Mouse (Mus musculus) ES-E14 (cell line): ENCODE measurements around the gene Prm3.

Experiments used
- CHD2 ChIP-seq: IDR thresholded peaks from 2 replicates; pipeline ENCODE4 v1.6.1; 2014; ENCODE audit warnings: mild to moderate bottlenecking, low read depth, low read length, inconsistent platforms
- HCFC1 ChIP-seq: IDR thresholded peaks from 2 replicates; pipeline ENCODE4 v1.6.1; 2012; ENCODE audit warnings: low read length, inconsistent platforms, borderline replicate concordance; ENCODE audit not compliant: insufficient read depth
- MAFK ChIP-seq: IDR thresholded peaks from 2 replicates; pipeline ENCODE4 v1.6.1; 2014; ENCODE audit warnings: mild to moderate bottlenecking, low read depth, low read length, inconsistent platforms; ENCODE audit not compliant: insufficient read depth
- ZC3H11A ChIP-seq: IDR thresholded peaks from 2 replicates; pipeline ENCODE4 v1.6.1; 2012; ENCODE audit warnings: low read depth, mild to moderate bottlenecking, inconsistent platforms, low read length, borderline replicate concordance
- ZNF384 ChIP-seq: IDR thresholded peaks from 2 replicates; pipeline ENCODE4 v1.6.1; 2012; ENCODE audit warnings: low read depth, low read length, inconsistent platforms

- no peak for TF ChIP-seq HCFC1
- TF ChIP-seq ZNF384, result no peak
- no peak for TF ChIP-seq CHD2
- no peak for TF ChIP-seq ZC3H11A
- no peak for TF ChIP-seq MAFK
Measured at GRCm38 (mm10) chr16:10777579-10778160, 13.0 kb downstream of the Prm3 start.
